Mouse (Mus musculus): ENCODE results near the gene Ebf1.

Ebf1 gene

DNA sequence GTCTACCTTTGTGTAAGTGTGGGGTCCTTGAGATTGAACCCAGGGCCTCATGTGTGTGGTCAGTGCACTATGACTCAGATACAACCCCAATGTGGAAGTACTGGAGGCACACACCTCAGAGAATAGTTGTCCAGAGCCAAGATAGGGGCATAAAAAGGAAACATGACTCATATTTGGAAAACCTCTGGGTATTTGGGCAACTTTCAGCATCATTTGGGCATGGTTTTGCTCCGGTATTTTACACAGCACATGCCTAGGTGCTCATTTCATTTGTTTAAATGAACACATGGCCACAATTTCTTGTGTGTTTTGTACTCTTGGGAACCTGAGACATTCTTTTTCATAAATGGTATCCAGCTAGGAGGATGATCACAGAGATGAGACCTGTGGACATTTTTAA is 161.9 kb downstream of the Ebf1 start:
- no peak for DNase-seq (ENCODE audit: low spot score in 2 of 2)

DNA sequence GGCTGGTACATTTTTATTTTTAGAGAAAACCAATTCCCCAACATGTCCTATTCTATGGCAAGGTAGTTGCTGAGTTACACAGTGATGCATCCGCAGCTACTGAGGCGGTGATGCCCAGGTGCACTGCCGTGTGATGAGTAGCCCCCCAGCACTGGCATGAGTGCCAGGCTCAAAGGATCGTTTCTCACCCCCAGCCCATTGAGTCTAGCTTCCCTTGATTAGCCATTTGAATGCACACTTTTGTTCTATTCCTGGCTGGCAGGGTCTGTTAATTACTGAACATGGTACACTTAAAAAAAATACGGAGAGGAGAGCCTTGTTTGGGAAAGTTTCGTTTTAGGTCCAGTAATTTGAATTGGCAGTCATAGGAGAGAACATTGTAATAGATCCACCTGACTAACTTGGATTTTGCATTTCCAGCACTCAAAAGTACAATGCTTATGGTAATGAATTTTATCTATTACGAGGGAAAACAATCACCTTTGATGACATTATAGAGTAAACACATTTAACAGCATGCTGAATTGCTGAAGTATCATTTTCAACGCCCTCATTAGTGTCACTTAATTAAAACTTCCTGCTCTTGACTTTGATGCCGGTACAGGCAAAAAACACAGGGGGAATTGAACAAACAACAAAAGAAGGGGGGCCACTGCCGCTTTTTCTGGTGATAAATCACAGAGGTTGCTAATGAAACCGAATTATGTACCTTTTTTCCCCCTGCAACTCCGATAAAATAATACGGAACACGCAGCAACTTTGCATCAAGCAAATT is 167.3 kb downstream of the Ebf1 start:
- DNase-seq (ENCODE audit: low spot score in 2 of 2): no peak

DNA sequence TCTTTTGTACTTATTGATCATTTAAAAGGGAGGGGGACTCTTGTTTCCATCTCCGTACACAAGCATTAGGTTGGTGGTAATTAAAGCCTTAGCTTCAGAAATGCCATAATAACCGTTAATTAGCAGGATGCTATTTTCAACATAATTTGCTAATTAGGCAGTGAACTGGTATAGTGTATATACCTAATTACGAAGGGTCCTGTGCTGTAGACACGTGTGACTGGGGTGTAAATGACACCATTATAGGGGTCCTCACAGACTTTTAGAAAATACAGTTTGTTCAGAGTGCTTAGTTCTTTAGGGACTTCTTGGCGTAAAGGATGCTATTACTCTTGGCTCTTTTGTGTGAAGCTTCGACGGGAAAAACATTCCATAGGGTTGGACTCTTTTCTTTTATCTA is 167.9 kb downstream of the Ebf1 start:
- no peak for DNase-seq (ENCODE audit: low spot score in 2 of 2)

DNA sequence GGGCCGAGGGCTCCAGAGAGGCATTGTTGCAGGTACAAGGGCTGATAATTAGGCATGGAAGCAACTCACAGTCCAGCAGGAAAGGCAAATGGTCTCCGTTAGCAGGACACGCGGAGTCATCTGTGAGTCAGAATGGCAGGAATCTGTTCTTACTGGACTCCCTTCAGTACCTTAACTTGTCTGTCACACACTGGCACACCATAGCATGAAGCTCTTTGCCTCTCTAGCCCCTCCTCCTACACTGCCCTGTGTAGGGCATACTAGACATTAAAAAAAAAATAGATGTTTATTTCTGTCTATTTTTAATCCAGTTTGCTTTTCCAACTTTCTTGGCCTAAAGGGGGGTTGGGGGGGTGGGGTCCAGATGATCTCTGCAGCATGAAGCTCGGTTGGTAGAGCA is 168.4 kb downstream of the Ebf1 start:
- DNase-seq (ENCODE audit: low spot score in 2 of 2): no peak

DNA sequence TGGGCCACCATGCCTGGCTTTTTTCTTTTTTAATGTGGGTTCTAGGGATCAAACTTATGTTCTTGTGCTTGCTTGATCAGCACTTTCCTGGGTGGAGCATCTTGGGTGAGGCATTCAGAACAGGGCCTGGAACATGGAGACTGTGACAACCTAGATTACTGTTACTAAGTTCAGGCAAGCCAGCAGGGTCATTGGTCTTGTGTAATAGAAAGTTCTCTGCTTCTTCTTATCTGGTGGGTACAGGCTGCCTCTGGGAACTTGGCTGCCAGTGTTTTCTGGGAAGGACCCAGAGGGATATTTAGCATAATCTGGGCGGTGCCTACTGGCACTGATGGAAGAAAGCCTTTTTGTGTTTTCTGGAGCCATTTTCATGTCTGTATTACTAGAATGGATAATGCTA is 170.9 kb downstream of the Ebf1 start:
- no peak for DNase-seq (ENCODE audit: low spot score in 2 of 2)

DNA sequence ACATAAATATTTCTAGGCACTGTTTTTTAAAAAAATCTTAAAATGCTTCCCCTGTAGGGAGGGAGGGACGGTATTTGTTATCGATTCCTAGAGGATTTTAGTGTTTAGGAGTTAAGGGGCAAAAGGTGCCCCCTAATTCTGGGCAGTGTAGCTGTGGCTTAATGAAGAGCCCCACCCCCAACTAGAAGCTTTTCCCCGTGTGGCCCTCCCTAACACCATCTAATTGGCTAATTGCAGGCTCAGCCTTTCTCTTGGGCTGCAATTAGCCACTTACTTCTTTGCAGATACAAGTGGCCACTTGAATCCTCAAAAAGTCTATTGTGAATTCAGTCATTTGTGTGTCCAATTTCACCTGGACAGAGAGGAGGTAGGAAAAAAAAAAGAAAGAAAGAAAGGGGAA is 175.7 kb downstream of the Ebf1 start:
- DNase-seq (ENCODE audit: low spot score in 2 of 2): no peak

DNA sequence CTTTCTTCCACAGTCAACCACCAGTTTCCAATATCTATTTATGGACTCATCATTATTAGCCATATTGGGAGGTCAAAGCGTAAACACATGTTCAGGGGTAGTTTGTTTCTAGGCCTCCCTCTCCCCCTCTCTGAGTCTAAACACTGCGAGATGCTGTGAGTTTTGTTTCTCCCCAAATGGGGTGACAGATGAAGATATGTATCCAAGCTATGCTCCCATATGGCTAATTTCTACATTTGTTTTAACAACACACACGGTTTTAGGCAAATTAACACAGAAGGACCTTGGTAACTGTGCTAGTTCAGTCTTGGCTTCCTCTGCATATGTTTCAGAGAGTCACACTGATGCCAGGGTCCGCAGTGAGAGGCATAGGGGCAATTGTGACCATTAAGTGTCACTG is 177.8 kb downstream of the Ebf1 start:
- no peak for DNase-seq (ENCODE audit: low spot score in 2 of 2)

DNA sequence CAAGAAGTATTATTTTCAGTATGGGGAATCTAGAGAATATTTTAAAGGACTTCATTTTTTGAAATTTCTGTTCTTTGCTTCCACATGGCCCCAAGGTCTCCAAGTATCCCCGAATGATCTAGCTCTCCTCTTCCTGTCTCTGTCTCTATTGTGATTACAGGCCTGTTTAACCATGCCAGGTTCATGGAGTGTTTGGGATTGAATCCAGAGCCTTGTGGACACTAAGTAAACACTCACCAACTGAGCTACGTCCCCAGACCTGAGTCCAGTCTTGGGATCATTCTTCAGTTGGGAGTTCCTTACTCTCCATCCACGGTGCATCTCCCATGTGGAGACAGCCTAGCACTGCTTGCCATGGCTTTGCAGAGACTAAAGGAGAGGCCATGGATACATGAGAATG is 178.7 kb downstream of the Ebf1 start:
- DNase-seq (ENCODE audit: low spot score in 2 of 2): no peak

DNA sequence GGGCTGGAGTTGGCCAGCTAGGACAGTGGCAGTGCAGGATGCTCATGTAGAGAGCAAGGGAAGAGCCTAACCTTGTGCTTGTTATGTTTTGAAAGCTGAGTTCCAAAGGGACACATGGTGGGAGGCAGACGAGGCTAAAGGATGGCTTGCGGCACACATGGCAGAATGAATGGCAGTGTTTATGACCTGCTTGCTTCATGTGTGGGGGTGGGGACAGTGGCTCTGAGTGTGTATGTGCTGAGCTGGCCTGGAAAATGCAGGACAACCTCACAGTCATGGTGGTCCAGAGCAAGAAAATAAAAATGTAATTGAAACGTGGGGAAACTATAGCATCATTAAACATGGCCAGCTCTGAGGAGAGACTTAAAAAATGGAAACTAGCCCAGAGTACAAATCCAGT is 181.2 kb downstream of the Ebf1 start:
- DNase-seq (ENCODE audit: low spot score in 2 of 2): no peak

DNA sequence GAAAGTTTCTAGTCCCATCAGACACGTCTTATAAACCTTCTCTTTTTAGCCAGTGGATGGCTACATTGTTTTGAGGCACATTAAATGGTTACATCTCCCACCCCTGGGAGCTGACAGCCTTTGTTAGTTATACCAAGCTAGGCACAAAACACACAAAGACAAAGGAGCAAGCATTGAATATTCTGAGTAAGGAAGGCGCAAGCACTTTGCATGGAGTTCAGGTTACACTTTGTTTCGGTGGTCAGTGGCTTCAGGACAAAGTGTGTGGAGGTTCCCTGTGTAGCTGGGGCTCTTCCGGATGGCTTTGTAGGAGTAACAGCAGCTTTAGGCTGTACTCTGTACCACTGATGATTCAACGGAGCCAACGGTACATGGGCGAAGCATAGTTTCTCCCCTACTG is 186.9 kb downstream of the Ebf1 start:
- no peak for DNase-seq (ENCODE audit: low spot score in 2 of 2)

DNA sequence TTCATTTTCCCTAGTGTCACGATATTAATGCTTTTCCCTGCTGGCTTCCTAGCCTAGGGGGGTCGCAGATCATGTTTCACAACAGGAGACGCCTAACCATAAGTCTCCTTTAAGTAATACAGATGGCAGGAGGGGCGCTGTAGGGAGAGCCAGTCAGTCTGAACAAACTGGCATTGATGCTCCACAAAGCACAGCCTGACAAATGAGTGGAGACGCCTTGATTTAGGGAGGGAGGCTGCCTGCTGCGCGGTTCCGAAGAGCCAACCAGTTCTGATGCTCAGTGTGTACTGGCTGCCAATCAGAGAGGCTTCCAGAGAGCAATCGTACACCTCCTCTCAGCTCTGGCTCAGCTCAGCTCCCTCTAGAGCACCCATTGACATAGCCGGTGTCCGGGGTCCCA is 189.5 kb downstream of the Ebf1 start:
- DNase-seq (ENCODE audit: low spot score in 2 of 2): no peak

DNA sequence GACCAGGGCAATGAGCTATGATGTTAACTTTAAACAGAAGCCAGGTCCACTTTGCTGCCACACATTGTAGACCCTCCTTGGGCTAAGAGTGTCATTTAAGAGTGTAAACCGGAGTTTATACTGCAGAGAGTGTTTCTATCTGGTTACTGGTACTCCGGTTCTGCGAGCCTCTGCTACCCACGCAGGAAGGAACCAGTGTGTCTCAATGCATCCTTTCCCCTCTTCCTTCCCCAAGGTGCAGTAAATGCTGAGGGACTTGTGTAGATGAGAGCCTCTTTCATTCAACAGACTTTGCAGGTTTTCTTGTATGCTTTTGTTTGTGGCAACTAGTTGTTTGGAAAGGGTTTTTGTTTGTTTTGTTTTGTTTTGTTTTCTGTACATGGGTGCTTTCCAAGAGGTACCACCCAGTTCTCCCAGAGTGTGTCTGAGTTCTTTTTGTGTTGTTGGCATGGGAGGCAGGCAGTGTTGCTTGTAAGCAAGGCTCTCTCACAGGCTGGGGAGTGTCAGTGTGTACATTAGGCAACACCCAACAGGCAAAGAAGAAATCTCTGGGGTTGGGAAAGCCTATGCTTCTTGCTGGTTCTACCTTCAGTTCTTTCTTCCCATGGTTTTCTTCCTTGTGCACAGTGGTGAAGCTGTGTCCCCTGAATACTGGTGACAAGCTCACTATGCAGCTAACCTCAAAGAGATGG is 191.9 kb downstream of the Ebf1 start:
- no peak for DNase-seq (ENCODE audit: low spot score in 2 of 2)

DNA sequence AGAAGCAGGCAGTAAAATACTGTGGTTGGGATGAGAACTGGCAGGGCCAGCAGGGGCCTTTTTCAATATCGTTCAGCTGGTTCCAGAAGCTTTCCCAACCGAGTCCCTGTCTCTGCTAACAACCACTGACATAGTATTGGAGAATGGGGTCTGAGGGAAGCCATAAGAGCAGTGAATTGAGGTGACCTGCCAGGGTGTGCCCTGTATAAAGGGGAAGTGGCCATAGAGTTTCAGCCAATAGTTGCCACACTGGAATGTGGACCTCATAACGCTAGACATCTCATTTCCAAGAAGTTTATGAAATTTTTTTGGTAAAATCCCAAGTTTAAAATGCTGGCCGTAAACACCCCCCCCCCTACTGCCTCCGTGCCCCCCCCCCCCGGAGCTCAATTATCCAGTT is 193.9 kb downstream of the Ebf1 start:
- DNase-seq (ENCODE audit: low spot score in 2 of 2): no peak

DNA sequence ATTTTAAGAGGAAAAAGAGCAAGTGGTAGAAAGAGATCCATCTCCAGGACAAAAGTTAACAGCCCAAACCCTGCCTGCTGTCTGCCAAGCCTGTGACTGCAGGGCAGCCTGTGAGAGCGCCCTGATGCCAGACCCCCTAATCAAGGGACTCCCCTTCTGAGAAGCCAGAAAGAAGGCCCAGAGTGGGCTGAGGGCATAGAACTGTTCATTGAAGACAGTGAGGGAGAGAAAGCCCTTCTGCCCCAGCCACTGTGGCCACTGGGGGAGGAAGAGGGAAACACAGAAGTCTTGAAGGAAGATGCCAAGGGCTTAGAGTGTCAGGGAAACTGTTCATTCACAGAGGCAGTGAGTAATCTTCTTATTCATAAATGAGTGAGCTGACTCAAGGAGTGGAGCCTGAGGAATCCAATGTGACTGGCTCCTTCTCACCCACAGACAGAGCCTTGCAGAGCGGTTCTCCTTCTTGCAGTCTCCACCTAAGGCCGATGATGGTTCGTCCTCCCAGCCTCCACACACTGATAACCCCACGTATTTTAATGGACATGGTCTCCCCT is 195.2 kb downstream of the Ebf1 start:
- DNase-seq (ENCODE audit: low spot score in 2 of 2): no peak

DNA sequence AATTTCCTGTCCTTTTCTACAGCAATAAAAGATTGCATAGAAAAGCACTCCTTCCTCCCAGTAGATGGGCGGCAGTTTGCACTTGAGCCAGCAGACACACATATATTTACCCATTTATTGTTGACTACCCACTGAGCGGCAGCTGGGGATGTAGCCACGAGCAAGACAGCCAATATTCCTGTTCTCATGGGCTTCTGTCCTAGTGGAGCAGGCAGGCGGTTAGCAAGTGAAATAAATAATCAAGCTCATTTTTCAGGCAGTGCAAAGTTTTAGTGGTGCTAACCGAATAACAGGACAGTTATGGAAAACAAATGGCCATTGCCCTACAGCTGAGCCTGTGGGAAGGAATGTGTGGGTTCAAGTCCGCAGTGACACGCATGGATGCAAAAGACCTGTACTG is 196.4 kb downstream of the Ebf1 start:
- DNase-seq (ENCODE audit: low spot score in 2 of 2): no peak

DNA sequence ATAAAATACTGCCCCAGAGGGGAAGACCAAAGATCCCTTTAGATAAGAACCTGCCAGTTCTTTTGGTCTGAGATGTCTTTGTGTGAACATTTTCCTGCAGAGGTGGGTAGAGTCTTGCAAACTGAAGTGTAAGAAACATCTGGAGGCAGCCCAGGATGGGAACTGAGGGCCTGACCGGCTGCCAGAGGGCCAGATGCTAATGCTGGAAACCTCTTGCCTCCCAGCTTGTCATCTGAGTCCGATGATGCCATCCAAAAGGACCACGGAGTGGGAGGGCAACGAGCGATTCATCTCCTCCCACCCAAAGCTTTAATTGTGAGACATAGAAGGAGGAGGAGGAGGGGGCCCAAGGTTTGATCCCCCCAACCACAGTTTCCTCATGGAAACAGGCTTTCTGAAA is 197.7 kb downstream of the Ebf1 start:
- no peak for DNase-seq (ENCODE audit: low spot score in 2 of 2)

DNA sequence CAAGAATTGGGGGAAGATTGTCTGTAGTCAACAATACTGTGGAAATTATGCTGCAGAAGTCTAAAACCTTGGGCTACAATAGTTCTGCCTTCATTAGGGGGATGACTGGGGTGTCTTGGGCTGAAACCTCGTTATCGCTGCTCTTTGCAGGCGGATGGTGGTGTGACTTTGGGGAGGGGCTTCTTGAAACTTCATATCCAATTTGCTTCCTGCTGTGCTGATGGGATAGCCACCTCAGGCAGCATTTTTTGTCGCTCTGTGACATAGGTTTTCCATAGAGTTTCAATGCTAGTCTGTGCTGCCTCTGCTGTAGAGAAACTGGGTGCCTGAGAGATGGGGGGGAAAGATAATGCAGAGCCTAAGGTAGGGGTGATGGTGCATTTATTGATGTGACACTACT is 198.9 kb downstream of the Ebf1 start:
- no peak for DNase-seq (ENCODE audit: low spot score in 2 of 2)

DNA sequence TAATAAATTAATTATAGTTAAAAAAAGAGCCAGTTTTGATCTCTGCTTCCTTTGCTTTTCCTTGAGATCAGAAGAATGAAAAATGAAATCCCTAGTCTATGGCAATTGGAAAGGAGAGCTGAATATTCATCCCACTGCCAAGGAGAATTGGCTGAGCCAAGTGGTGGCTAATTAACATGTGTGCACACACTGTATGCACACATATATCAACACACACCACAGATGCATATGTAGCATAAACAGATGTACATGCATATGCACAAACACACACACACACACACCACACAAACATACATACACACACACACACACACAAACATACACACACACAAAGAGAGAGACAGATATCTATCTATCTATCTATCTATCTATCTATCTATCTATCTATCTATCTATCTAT is 205.2 kb downstream of the Ebf1 start:
- DNase-seq (ENCODE audit: low spot score in 2 of 2): no peak

DNA sequence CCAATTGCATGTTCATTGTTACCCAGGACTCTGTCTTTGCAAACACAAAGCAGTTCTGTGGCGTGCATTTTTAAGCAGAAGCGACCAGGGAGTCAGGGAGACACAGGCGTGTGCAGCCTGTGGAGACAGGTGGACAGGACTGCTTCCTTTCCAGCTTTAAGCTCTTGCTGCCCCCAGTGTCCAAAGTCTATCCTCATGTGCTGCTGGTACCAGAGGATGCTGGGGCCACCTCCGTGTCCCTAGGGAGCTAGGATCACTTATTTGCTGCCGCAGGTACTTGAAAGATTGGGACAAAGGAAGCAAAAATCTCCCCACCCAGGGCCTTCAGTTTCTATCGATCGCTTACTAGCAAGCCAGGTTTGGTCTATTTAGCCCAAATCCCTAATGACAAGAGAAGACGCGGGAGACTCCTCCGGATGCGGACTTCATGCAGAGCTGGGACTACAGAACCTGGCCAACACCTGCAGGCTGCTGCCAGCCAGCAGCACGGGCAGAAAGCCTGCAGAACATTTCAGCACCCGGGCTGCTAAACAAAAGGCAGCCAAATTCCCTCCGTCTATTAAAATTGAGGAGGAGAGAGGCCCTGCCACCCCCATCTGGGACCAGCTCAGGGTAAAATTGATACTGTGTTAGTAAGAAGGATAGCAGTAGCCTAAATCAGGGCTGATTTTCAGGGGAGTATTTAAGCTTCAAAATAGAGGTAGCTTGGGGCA is 215.3 kb downstream of the Ebf1 start:
- DNase-seq (ENCODE audit: low spot score in 2 of 2): no peak

DNA sequence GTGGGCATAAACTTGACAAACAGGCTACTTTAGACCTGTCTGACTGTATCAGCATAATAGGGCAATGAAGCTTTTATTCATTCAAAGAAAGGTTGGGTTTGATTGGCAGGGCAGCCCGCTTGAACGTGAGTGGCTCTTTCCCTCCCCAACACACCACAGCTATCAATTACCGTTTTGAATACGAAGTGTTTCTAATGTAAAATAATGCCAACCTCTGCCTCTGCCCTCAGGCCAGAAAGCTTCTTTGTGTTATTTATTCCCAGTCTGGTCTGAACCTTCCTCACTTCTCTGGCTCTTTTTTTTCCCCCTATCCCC is 215.8 kb downstream of the Ebf1 start:
- no peak for DNase-seq (ENCODE audit: low spot score in 2 of 2)

DNA sequence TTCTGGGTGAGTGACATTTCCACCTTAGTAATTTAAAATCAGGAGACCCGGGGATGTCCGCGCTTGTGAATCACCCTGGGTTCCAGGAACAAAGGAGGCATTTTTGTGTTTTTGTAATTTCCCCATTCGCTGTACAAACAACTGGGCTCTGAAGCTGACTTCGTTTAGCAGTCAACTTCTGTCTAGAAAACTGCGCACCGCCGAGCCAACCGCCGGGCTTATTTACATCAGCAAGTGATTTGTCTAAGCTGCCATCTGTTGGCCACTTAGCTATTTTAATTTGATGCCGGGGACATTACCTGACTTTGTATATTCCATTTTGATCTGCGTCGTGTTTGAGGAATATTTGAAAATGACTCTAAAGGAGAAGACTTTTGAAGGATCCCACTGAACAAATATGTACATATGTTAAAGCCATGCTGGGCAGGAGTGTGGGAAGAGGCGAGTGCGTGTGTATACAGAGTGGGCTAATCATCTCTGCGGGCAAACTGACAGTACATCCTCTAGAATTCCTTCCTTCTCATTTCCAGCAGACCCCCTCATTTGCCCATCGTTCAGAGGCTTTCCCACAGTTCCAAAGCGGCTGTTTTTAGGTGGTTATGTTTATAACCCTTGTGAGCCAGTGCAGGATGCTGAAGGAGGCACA is 216.4 kb downstream of the Ebf1 start:
- no peak for DNase-seq (ENCODE audit: low spot score in 2 of 2)

DNA sequence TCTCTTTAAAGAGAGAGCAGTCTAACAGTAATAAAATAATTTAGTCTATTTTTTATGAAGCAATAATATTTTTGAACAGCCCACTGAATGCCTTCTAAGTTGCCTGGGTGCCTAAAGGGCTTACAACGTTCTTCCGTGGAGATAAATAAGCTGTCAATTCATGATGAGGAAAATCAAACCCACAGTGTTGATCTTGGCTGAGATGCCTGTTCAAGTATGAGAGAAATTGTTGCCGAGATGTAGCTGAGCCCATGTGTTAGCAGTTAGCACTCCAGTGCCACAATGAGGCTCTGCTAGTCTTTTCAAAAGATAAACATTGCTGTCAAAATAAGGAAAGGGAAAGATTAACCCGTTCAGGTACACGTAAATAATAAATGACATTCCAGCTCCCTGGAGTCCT is 218.0 kb downstream of the Ebf1 start:
- DNase-seq (ENCODE audit: low spot score in 2 of 2): no peak

All from thymus, postnatal 10 days (tissue).